Mouse (Mus musculus): ENCODE results near the gene Atp10a.
"Not testable (repeated sequence)": the region's sequence is repeated elsewhere in the genome, so short reads cannot be mapped to it uniquely, and the experiment has no call there.

Atp10a gene

GRCm38 (mm10) chr7:58822147-58822681 is 166.2 kb downstream of the Atp10a start:
- no peak for DNase-seq

GRCm38 (mm10) chr7:58824686-58825085 is 168.7 kb downstream of the Atp10a start:
- no peak for DNase-seq

GRCm38 (mm10) chr7:58829111-58829510 is 173.1 kb downstream of the Atp10a start:
- no peak for DNase-seq

- not testable (repeated sequence) for DNase-seq
Observed at GRCm38 (mm10) chr7:58836855-58837606, 181.1 kb downstream of the Atp10a start.

GRCm38 (mm10) chr7:58840367-58840766 is 184.4 kb downstream of the Atp10a start:
- DNase-seq, result no peak

GRCm38 (mm10) chr7:58841066-58841465 is 185.1 kb downstream of the Atp10a start:
- no peak for DNase-seq

- peak; percentile 58 for DNase-seq
Observed at GRCm38 (mm10) chr7:58842818-58843217, 186.9 kb downstream of the Atp10a start.

- DNase-seq, result peak; percentile 92
Observed at GRCm38 (mm10) chr7:58843767-58844445, 187.9 kb downstream of the Atp10a start.

- no peak for DNase-seq
Observed at GRCm38 (mm10) chr7:58844449-58844848, 188.5 kb downstream of the Atp10a start.

GRCm38 (mm10) chr7:58858921-58859320 is 203.0 kb downstream of the Atp10a start:
- DNase-seq, result no peak

GRCm38 (mm10) chr7:58863174-58863573 is 207.2 kb downstream of the Atp10a start:
- no peak for DNase-seq

GRCm38 (mm10) chr7:58866865-58867614 is 211.1 kb downstream of the Atp10a start:
- no peak for DNase-seq

GRCm38 (mm10) chr7:58870661-58871060 is 214.7 kb downstream of the Atp10a start:
- no peak for DNase-seq

- DNase-seq, result no peak
Observed at GRCm38 (mm10) chr7:58873676-58874075, 217.7 kb downstream of the Atp10a start.
